Mouse (Mus musculus): ENCODE measurements around the gene Unc13a.

DNA sequence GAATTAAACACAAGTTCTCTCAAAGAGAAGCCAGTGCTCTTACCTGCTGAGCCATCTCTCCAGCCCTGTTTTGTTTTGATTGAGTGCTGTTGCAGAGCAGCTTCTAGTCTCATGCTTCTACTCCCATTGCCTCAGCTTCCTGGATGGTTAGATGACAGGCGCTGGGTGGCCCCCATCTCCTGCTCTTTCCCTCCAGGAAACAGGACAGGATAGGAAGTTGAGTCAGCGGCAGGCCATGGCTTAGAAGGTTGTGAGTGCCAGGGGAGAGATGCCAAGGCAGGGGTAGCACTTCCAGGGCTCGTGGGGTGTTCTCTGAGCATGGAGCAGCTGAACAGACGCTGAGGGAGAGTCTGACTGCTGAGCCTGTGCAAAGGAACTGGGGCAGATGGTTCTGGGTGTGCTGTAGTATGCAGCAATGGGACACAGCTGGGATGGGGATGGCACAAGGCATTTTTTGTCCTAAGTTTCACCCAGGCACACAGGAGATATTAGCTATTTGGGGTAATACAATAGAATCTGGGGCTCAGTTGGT lies 93.6 kb downstream of the Unc13a start:
- no peak for TF ChIP-seq SRF (IDR thresholded peaks at IDR 0.05; ENCODE audit: control insufficient read depth, insufficient read length, low read depth)
- no peak for TF ChIP-seq USF1 (IDR thresholded peaks at IDR 0.05; ENCODE audit: low read depth)
- no peak for TF ChIP-seq MAX (IDR thresholded peaks at IDR 0.05; ENCODE audit: low read depth)
